Mouse (Mus musculus) layer of hippocampus, adult 11-12 months (tissue): Measurements from ENCODE around the gene Col15a1.

Source experiments
- DNase-seq: peaks from one replicate; pipeline ENCODE4 v3.0.0; 2022; ENCODE audit warnings: low spot score

Gene Col15a1

DNA sequence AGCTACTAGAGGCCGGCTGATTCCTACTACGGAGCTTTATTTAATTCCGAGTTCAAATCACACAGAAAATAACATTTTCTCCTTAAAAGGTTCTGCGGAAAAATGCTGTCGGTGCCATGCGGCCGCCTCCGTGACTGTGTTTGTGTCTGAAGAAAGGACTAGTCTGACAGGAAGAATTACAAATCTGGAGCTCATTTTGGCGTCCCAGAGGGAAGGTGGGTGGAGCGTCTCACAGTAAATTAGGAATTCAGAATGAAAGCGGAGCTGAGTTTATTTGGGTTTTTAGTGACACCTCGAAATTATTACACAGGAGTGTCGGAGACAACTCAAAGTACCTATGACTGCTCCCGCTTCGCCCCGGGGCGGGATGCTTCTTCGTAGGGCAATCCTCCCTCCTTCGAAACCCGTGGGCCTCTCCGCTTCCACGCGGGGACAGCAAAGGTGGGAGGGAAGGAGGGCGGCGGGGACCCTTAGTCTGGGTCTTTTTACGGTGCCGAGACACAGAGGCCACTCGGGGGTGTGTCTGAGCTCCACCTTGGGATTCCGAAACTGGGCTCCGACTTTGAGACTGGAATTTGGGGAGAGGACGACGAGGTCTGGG lies 144.2 kb downstream of the Col15a1 start:
- peak; percentile 72 for DNase-seq

DNA sequence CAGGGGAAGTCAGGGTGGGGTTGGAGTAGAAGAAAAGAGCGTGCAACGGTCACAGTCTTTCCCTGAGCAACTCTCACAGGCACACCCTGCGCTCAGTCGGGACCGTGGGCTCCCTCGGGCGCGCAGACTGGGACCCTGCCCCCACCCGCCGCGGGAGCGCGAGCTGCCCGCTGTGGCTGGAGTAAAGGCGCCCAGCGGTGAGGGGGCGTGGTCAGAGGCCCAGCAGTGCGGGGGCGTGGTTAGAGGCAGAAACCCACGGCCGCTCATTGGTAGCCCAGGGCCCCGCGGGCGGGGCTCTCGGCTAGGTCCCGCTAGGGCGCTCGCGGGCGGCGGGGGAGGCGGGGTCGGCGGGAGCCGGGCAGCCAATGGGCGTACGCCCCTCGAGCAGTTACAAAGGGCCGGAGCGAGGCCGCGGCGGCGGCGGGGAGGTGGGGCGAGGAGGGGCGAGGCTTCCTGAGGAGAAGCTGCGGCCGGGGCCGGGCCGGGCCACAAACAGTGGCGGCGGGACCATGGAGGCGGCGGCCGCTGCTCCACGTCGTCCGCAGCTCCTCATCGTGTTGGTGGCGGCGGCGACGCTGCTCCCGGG lies 144.9 kb downstream of the Col15a1 start, which contains the start of gene Tgfbr1:
TSS of gene Tgfbr1 (plus strand) at position 420 of the 586 bp plus-strand sequence.
- DNase-seq = peak; percentile 97

DNA sequence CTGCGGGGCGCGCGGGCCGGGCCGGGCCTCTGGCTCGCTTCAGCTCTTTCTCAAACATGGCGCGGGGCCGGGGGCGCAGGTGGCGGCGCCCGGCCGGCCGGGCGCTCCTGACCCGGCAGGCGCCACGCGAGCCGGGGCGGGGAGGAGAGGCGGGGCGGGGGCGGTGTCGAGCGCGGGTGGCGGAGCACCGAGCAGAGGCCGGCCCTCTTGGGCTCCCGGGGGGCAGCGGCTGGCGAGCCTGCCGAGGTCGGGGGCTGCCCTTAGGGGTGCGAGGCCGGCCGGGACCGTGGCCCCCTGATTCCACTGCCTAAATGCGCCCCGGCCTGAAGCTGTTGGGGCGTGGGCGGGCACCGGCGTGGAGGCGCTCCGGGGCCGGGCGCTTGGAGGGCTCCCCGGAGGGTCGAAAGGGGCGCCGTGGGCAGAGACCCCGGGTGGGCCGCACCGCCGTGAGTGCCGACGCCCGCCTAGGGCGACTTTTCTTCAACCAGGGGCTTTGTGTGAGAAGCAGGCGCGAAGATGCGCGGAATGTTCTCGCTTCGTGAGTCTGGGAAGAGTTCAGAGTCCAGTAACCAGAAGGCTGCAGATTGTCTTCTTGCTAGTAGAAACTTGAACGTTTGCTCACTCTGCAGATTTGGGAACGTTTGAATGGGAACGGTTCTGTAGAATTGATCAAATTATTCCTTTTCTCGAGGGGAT lies 145.6 kb downstream of the Col15a1 start:
- peak; percentile 28 for DNase-seq

DNA sequence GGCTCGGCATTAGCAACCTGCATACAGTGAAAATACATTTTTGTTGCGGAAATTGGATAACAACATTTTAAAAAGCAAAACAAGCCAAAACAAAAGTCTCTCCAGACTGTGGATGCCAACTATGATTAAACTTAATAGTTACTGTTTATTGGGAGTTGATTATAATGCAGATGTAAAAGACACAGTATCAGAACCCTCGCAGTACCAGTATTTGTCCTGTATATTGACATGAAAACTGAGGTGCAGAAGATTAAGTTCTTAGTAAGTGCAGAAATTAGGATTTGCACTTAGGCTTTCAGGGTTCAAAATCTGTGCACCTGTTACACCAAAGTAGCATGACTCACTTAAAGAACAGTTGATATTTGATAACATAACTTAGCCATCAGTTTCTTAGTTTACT lies 146.3 kb downstream of the Col15a1 start:
- no peak for DNase-seq

DNA sequence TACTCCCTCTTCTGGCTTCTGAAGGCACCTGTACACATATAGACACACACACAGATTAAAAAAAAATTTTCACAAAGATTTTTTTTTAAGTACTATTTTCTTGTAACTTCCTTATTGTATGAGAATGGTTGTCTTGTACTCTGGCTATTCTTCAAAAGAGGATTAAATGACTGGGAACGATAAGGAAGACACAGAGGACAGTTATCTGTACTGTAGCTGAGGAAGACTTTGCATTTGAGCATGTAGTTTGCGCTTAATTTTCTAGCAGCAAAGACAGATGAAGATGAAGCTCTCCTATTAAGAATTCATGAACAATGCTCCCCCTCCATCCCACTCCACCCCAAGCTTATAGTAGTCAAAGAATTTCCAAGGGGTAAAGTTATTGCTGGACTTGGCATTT lies 154.7 kb downstream of the Col15a1 start:
- no peak for DNase-seq
